Mouse (Mus musculus): ENCODE results near the gene Slc4a3.

Slc4a3 gene

GRCm38 (mm10) chr1:75559212-75559925 is 13.3 kb downstream of the Slc4a3 start:
- peak; percentile 88 for DNase-seq (ENCODE audit: low spot score)

DNA sequence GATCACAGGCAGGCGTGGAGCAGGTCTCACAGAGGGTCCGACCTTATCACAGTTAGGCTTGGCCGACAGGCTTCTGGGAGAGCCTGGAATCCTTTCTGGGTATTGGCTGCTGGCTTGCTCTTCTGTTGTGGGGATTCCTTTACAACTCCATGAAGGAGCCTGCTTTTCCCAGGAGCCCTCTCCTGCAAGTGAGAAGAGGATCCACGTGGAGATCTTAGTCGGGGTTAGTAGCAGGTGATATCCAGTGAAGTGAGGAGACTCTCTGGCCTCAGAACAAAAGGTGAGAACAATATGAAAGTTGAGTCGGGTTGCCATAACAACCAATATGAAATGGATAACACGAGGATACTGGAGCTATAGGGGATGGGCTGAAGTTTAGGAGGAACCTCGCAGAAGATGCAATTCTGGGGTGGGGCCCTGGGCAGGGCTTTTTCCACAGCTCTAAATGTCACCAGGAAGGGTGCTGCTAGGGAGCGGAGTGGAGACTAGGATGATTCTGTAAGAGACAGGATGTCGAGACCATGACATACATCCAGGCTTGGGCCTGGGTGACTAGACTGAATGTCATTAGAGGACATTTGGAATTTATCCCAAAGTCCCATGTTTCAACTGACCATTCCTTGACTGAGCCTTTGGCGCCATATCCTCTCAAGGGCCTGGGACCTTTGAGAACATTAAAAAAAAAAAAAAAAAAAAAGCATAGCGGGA is 14.3 kb downstream of the Slc4a3 start:
- no peak for DNase-seq (ENCODE audit: low spot score)

DNA sequence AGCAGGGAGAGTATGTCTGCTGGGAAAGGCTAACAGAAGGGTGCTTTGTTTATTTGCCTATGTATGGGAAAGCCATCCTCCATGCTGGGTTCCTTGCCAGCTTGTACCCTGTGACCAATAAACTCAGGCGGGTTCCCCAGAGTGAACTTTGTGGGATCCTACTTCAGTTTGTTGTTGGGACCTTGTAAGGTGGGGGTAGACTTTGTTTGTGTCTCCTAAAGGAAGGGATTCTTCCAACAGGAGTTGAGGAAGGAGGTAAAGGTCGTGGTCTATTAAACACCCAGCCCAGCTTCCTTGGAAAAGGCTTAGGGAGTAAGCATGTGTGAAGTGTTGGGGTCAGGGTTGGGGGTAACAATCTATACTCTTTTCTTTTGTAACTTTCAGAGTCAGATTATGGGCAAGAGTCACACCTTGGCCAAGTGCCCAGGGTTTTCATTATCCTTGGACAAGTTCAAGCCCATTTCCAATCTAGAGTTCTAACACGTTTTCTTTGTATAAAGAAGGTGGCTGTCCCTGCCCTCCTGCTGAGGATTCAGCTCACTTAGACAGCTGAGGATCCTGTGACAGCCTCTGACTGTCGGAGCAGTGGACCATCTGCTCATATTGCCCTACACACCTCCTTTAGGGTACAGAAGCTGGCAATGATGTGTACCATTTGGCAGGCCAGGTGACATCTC is 15.3 kb downstream of the Slc4a3 start:
- no peak for DNase-seq (ENCODE audit: low spot score)

DNA sequence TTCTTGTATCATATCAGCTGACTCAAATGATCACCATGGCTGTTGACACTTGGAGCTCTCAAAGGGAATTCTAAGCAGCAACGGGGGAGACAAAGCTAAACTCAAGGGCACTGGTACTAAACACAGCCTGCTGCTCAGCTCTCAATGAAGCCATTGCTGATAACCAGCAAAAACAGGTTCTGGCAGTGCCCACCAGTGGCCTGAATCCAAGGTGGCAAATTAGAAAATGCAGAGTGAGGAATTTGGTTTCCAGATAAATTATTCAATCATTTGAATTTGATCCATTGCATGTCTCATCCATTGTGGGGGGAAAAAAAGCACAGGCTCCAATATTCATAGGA is 15.8 kb downstream of the Slc4a3 start:
- no peak for DNase-seq (ENCODE audit: low spot score)

DNA sequence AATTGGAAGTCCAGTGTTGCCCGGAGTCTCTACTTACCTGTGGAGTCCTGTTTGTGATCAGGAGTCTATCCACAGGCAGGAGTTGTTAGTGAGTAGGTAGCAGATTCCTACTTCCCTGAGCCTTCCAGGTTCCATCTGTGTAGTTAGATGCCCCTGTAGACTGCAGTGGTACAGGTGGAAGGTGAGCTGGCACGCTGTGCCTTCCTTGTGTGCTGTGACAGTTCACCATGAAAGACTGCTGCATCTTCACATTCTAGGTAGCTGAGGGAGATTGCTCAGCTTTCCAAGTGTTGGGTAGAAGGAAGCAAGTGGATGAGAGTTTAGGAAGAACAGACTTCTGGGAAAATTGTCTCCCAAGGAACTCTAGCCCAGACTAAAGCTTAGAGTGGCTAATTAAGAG is 18.0 kb downstream of the Slc4a3 start:
- no peak for DNase-seq (ENCODE audit: low spot score)

DNA sequence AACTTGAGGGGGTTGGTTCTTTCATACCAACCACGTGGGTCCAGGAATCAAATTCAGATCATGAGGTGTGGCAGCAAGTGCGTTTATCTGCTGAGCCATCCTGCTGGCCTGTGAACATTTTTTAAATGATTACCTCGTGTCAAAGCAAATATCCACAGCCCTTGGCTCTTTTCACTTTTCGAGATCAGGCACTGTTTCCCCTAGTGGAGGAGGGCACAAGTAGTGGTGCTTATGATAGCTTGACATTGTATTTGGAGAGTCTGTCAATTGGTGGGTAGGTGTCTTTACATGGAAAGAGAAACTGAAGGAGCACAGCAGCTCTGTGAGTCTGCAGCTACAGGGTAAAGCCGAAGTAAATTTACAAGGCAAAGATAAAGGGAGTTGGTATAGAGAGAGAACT is 18.9 kb downstream of the Slc4a3 start:
- DNase-seq (ENCODE audit: low spot score), result no peak

DNA sequence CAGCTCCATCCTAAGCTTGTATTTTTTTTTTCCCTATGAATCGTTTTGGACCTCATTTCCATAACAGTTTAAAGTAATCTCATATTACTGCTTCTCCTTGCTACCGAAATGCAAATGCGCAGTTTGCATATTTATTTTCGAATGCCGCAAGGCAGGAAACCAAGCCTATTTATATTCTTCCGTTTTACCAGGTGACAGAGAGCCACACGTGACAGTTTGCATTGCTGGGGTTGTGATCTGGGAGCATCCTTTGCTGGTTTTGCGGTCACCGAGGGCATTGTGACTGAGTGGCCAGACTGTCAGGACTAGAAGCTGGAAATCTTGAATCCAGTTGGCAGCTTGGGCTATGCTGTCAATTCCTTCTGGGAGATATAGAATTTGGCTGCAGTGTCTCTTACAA is 19.6 kb downstream of the Slc4a3 start:
- DNase-seq (ENCODE audit: low spot score), result no peak

- no peak for DNase-seq (ENCODE audit: low spot score)
These were observed 24.3 kb downstream of the Slc4a3 start for GRCm38 (mm10) chr1:75570403-75570802.

DNA sequence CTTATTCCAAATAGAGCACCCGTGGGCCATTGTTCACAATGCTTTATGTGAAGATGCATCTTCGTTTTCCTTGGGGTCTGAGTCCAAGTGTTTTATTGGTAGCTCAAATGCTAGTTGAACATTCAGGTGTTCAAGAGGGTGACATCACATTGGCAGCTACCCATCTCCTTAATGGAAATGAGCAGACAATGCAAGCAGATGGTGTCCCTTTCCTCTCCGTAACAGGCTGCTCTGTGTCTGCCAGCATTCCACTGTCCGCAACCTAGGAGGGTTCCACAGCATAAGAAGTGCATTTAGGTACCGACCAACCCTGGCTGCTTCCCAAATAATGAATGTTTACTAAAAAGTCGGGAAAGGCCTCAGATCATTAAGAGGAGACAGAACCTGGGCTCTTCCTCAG is 26.7 kb downstream of the Slc4a3 start:
- DNase-seq (ENCODE audit: low spot score), result no peak

DNA sequence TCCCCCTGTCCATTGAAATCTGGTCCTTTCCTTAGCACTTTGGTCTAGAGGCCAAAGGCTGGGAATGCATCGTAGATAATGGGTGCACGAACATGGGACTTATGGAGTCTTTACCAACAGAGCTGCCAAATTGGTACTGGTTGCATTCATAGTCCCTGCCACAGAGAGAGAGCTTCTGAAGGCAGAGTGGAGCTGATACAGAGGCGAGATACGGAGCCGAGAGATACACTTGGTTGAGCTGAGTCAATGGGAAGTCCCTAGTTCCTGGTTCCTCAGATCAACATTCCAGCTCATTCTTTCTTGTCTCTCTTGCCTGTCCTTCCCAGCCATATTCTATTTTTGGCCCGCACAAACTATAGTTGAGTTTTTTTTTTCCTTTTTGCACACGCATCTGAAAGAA is 27.6 kb downstream of the Slc4a3 start:
- DNase-seq (ENCODE audit: low spot score), result no peak

DNA sequence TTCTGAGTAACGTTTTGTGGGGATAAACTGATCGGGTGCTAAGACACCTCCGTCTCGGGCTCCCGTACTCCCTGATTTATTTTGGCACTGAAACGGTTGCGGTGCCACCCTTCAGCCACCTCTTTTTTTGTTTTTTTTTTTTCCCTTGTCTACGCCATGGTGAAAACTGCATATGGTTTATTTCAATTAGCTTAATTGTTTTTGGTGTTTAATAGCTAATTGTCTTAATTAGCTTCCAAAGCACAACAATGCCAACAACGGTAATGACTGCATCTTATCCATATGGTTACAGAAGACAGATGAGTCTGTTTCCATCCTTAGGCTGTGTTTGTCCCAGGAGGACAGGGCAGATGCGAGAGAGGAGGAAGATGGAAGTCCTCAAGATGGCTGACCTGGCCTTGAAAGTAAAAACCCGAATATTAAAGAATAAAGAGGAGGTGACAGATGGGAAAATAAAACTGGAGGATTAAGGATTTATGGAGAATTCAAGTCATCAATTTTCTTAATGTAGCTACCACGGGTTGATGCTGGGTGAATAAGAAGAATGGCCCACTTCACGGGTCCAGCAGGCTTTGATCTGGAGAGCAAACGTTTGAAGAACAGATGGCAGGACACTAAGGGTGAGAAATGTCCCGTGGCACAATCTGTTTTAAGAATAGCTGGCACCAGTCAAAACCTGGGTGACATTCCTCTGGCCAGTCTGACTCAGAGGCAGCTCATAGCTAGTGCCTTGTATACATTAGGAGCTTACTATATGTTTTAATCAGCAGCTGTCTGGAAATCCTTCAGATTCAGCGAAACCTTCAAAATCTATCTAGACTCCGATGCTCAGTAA is 28.6 kb downstream of the Slc4a3 start:
- no peak for DNase-seq (ENCODE audit: low spot score)

DNA sequence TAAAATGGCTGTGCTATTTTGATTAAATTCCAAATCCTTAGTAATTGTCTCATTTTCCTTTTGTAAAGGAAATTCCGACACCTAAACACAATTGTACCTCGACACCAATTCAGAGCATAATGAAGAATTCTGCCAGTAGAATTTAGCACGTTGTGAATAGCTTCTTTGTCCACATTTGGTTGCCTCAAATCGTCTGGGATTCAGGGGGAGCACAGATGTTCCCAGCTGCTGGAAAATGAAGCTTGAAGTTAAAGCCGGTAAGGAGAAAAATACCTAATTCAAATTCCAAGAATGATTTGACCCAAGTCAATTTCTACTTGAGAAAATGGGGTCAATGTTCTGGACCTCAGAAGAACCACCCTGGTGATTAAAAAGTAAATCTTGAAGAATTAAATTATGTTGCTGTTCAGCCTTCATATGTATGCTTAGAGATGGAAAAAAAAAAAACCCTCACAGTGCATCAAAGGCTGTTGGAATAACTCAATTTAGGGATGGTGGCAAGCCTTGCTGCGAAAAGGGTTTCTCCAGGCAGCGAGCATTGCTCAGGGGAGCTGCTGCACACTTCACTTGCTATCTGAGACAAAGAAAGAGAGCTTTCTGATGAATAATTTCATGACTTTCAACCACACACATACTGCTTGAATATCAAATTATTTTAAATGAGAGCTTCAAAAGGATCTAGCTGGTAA is 36.0 kb downstream of the Slc4a3 start:
- DNase-seq (ENCODE audit: low spot score), result no peak

- DNase-seq (ENCODE audit: low spot score), result no peak
These were observed 36.5 kb downstream of the Slc4a3 start for GRCm38 (mm10) chr1:75582625-75582956.

GRCm38 (mm10) chr1:75583034-75583433 is 37.0 kb downstream of the Slc4a3 start:
- no peak for DNase-seq (ENCODE audit: low spot score)

- no peak for DNase-seq (ENCODE audit: low spot score)
These were observed 40.7 kb downstream of the Slc4a3 start for GRCm38 (mm10) chr1:75586791-75587190.

DNA sequence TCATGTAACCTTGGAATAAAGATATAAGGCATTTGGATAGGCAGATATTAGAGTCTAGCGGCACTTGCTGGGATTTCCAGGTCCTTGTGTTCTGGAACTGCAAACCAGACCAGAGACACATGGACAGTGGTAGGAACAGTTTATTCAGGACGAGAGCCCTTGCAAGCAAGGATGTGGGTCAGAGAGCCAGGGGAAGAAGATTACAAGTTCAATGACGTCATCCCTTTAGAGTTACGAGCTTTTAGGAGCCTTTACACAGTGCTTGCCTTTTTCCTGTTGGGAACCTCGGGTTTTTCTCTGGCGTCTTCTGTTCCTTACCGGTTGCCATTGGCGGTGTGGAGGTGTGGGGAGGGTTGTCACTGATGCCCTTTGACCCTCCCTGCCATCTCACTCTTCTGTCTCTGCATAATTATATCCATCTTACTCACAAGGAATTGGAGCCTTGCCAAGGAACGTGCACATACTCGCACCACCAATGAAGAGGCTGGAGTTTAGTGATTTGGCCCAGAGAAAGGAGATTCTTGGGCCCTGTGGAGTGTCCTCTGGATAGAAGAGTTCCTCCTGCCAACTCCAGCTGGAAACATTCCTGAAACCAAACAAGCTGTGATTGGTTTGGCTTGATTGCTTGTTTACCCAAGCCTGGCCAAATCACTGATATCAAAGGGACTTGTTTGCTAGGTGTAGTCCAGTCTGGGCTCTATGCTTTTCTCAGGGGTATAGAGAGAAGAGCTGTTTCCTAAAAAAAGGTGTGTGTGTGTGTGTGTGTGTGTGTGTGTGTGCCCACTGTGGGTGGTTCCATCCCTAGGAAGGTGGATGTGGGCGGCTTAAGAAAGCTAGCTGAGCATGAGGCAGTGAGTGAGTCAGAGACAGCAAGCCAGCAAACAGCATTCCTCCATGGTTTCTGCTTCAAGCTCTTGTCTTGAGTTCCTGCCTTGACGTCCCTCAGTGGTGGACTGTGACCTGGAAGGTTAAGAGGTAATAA is 42.0 kb downstream of the Slc4a3 start:
- peak; percentile 6 for DNase-seq (ENCODE audit: low spot score)

- DNase-seq (ENCODE audit: low spot score), result no peak
These were observed 42.8 kb downstream of the Slc4a3 start for GRCm38 (mm10) chr1:75588874-75589273.

DNA sequence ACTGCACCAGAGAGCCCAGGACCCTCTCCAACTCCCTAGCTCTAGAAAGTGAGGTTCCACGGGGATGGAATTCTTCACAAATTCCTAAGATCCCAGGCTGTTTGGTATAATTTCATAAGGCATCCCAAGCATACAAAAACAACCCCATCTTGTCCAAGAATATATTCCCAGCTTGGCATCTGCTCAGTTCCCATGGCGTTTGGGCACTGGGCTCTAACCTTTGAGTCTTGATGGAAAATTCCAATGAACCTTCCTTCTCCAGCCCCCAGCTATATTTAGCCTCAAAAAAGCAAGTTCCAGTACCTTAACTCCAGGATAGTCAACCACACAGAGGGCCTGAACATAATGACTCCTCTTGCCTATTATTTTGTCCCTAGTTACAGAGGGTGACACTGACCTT is 43.9 kb downstream of the Slc4a3 start:
- DNase-seq (ENCODE audit: low spot score), result no peak

- no peak for DNase-seq (ENCODE audit: low spot score)
These were observed 47.9 kb downstream of the Slc4a3 start for GRCm38 (mm10) chr1:75593956-75594355.

- no peak for DNase-seq (ENCODE audit: low spot score)
These were observed 48.8 kb downstream of the Slc4a3 start for GRCm38 (mm10) chr1:75594836-75595235.

DNA sequence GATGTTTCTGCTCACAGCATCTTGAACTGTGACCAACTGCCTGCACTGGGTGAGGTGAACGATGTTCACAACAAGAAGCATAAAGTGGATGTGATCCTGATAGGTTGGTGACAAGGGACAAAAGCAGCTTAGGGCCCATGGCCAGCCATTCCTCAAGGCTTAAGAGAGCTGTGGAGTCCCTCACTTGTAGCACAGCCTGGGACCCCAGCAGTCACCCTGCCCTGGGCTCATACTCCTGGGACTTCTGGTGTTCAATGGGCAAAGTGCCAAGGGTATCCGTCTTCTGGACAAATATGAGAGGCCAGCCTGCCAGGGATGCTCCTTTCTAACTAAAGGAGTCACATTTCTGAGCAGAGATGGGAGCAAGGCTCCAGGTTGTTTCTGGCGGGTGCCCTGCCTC is 49.9 kb downstream of the Slc4a3 start:
- no peak for DNase-seq (ENCODE audit: low spot score)

Data from yolk sac, embryonic 10.5 days (tissue).